Mouse (Mus musculus): Measurements from ENCODE around the gene Chrna3. TPM values are rescaled to one million over a fixed set of nuclear protein-coding genes. Genes with fewer than 3 reads are reported as not detected.

Chrna3 gene
- polyA plus RNA-seq, 1 experiment, result not detected

- H3K4me3 ChIP-seq, result no peak within 1 kb of the TSS
- no peak within 1 kb of the TSS for H3ac ChIP-seq (ENCODE audit: control insufficient read depth, insufficient read length)
- peaks cover 32% of the 10 kb centered on the region for H3K27me3 ChIP-seq (ENCODE audit: control insufficient read depth, insufficient read depth, insufficient read length)
- no peaks in the 10 kb centered on the region for H3K36me3 ChIP-seq (ENCODE audit: control insufficient read depth, insufficient read depth)
- no peak within 1 kb of the TSS for H3K4me2 ChIP-seq (ENCODE audit: low read depth)
- H3K79me2 ChIP-seq (ENCODE audit: control insufficient read depth, insufficient read depth), result no peaks in the 10 kb centered on the region
- TF ChIP-seq E2F4 (IDR thresholded peaks at IDR 0.05; ENCODE audit: insufficient read depth) (no peak), POLR2A (IDR thresholded peaks at IDR 0.05; ENCODE audit: insufficient read length, low read depth) (no peak), POLR2AphosphoS2 (IDR thresholded peaks at IDR 0.05; ENCODE audit: insufficient read length, low read depth) (no peak), MAX (IDR thresholded peaks at IDR 0.05; ENCODE audit: low read depth) (no peak), USF1 (IDR thresholded peaks at IDR 0.05; ENCODE audit: low read depth) (no peak), TCF3 (IDR thresholded peaks at IDR 0.05; ENCODE audit: insufficient read length, low read depth) (no peak), MYOD1 (IDR thresholded peaks at IDR 0.05; ENCODE audit: control insufficient read depth in 1 of 3, insufficient read length in 2 of 3, low read depth in 2 of 3) (no peak), CEBPB (IDR thresholded peaks at IDR 0.05; ENCODE audit: insufficient read depth, poor library complexity, severe bottlenecking) (no peak), REST (IDR thresholded peaks at IDR 0.05; ENCODE audit: insufficient read depth, insufficient read length) (no peak), MYOG (IDR thresholded peaks at IDR 0.05; ENCODE audit: control insufficient read depth in 1 of 3, insufficient read depth in 1 of 3, insufficient read length in 2 of 3, low read depth in 2 of 3) (no peak)
Observed at GRCm38 (mm10) chr9:55048211-55048880, 22.0 kb upstream of the Chrna3 start, which contains the start of gene Chrnb4. Gene Chrnb4, minus strand, starts transcription at chr9:55048779.

GRCm38 (mm10) chr9:55046764-55047163, 20.4 kb upstream of the Chrna3 start:
- Histone ChIP-seq H3K79me2 (ENCODE audit: control insufficient read depth, insufficient read depth) (no peaks in the 10 kb centered on the region), H3K4me2 (ENCODE audit: low read depth) (no peak overlapping the region), H3K27me3 (ENCODE audit: control insufficient read depth, insufficient read depth, insufficient read length) (peaks cover 40% of the 10 kb centered on the region), H3ac (ENCODE audit: control insufficient read depth, insufficient read length) (no peak overlapping the region), H3K36me3 (ENCODE audit: control insufficient read depth, insufficient read depth) (no peaks in the 10 kb centered on the region), H3K4me3 (no peak overlapping the region)
- TF ChIP-seq CEBPB (IDR thresholded peaks at IDR 0.05; ENCODE audit: insufficient read depth, poor library complexity, severe bottlenecking) (no peak), MAX (IDR thresholded peaks at IDR 0.05; ENCODE audit: low read depth) (no peak), TCF3 (IDR thresholded peaks at IDR 0.05; ENCODE audit: insufficient read length, low read depth) (no peak)

GRCm38 (mm10) chr9:55045001-55045400, 18.6 kb upstream of the Chrna3 start:
- Histone ChIP-seq H3K4me3 (no peak overlapping the region), H3K27me3 (ENCODE audit: control insufficient read depth, insufficient read depth, insufficient read length) (peaks cover 53% of the 10 kb centered on the region), H3K79me2 (ENCODE audit: control insufficient read depth, insufficient read depth) (no peaks in the 10 kb centered on the region), H3K36me3 (ENCODE audit: control insufficient read depth, insufficient read depth) (no peaks in the 10 kb centered on the region), H3K4me2 (ENCODE audit: low read depth) (no peak overlapping the region), H3ac (ENCODE audit: control insufficient read depth, insufficient read length) (no peak overlapping the region)
- TF ChIP-seq TCF12 (IDR thresholded peaks at IDR 0.05; ENCODE audit: insufficient read depth, poor library complexity, severe bottlenecking) (no peak), SRF (IDR thresholded peaks at IDR 0.05; ENCODE audit: control insufficient read depth, insufficient read length, low read depth) (no peak), REST (IDR thresholded peaks at IDR 0.05; ENCODE audit: insufficient read depth, insufficient read length) (no peak), TCF3 (IDR thresholded peaks at IDR 0.05; ENCODE audit: insufficient read length, low read depth) (no peak), CEBPB (IDR thresholded peaks at IDR 0.05; ENCODE audit: insufficient read depth, poor library complexity, severe bottlenecking) (no peak)

- no peaks in the 10 kb centered on the region for H3K79me2 ChIP-seq (ENCODE audit: control insufficient read depth, insufficient read depth)
- no peak overlapping the region for H3K4me2 ChIP-seq (ENCODE audit: low read depth)
- H3ac ChIP-seq (ENCODE audit: control insufficient read depth, insufficient read length), result no peak overlapping the region
- no peak overlapping the region for H3K4me3 ChIP-seq
- TF ChIP-seq POLR2AphosphoS2 (IDR thresholded peaks at IDR 0.05; ENCODE audit: insufficient read length, low read depth), result no peak
- TF ChIP-seq POLR2A (IDR thresholded peaks at IDR 0.05; ENCODE audit: insufficient read length, low read depth), result no peak
- TF ChIP-seq SRF (IDR thresholded peaks at IDR 0.05; ENCODE audit: control insufficient read depth, insufficient read length, low read depth), result no peak
- no peak for TF ChIP-seq CEBPB (IDR thresholded peaks at IDR 0.05; ENCODE audit: insufficient read depth, poor library complexity, severe bottlenecking)
- no peak for TF ChIP-seq TCF12 (IDR thresholded peaks at IDR 0.05; ENCODE audit: insufficient read depth, poor library complexity, severe bottlenecking)
- no peak for TF ChIP-seq MYOD1 (IDR thresholded peaks at IDR 0.05; ENCODE audit: control insufficient read depth in 1 of 3, insufficient read length in 2 of 3, low read depth in 2 of 3)
- H3K36me3 ChIP-seq (ENCODE audit: control insufficient read depth, insufficient read depth), result no peaks in the 10 kb centered on the region
- H3K27me3 ChIP-seq (ENCODE audit: control insufficient read depth, insufficient read depth, insufficient read length), result peaks cover 50% of the 10 kb centered on the region
Observed at GRCm38 (mm10) chr9:55043688-55044087, 17.3 kb upstream of the Chrna3 start.

GRCm38 (mm10) chr9:55041389-55041788, 15.0 kb upstream of the Chrna3 start:
- Histone ChIP-seq H3K36me3 (ENCODE audit: control insufficient read depth, insufficient read depth) (no peaks in the 10 kb centered on the region), H3K4me3 (no peak overlapping the region)
- TF ChIP-seq MYOG (IDR thresholded peaks at IDR 0.05; ENCODE audit: control insufficient read depth in 1 of 3, insufficient read depth in 1 of 3, insufficient read length in 2 of 3, low read depth in 2 of 3) (no peak), E2F4 (IDR thresholded peaks at IDR 0.05; ENCODE audit: insufficient read depth) (no peak), MYOD1 (IDR thresholded peaks at IDR 0.05; ENCODE audit: control insufficient read depth in 1 of 3, insufficient read length in 2 of 3, low read depth in 2 of 3) (no peak)

More at GRCm38 (mm10) chr9:55041389-55041788, 15.0 kb upstream of the Chrna3 start:
- no peak overlapping the region for H3ac ChIP-seq (ENCODE audit: control insufficient read depth, insufficient read length)
- no peak overlapping the region for H3K4me2 ChIP-seq (ENCODE audit: low read depth)
- peaks cover 43% of the 10 kb centered on the region for H3K27me3 ChIP-seq (ENCODE audit: control insufficient read depth, insufficient read depth, insufficient read length)
- H3K79me2 ChIP-seq (ENCODE audit: control insufficient read depth, insufficient read depth), result no peaks in the 10 kb centered on the region

Measured in myocyte (in vitro differentiated cells).